Mouse (Mus musculus) C2C12 (cell line): Measurements from ENCODE around the gene 6330409D20Rik. TPM values are rescaled to one million over a fixed set of nuclear protein-coding genes. Genes with fewer than 3 reads are reported as not detected.

ENCODE experiments used
- H3K27me3 ChIP-seq: one replicate; pipeline ENCODE4 v1.6.1; 2011; ENCODE audit not compliant: control insufficient read depth, insufficient read depth, insufficient read length
- H3K36me3 ChIP-seq: one replicate; pipeline ENCODE4 v1.6.1; 2011; ENCODE audit not compliant: control insufficient read depth, insufficient read depth
- H3K4me3 ChIP-seq: one replicate; pipeline ENCODE4 v1.5.1; 2011; ENCODE audit warnings: mild to moderate bottlenecking, control low read depth; ENCODE audit not compliant: poor library complexity, insufficient read depth, severe bottlenecking
- H3K79me2 ChIP-seq: one replicate; pipeline ENCODE4 v1.6.1; 2011; ENCODE audit not compliant: control insufficient read depth, insufficient read depth
- H3K79me3 ChIP-seq: one replicate; pipeline ENCODE4 v1.6.1; 2011; ENCODE audit warnings: low read depth, control low read depth
- H3ac ChIP-seq: one replicate; pipeline ENCODE3; 2011; ENCODE audit warnings: low read depth; ENCODE audit not compliant: control insufficient read depth, insufficient read length
- CEBPB ChIP-seq: IDR thresholded peaks from one replicate; pipeline ENCODE4 v1.6.1; 2011; ENCODE audit warnings: low read depth, mild to moderate bottlenecking, control low read depth, moderate library complexity
- CTCF ChIP-seq: IDR thresholded peaks from one replicate; pipeline ENCODE4 v1.5.1; 2011; ENCODE audit not compliant: control insufficient read depth, insufficient read depth, insufficient read length
- FOSL1 ChIP-seq: IDR thresholded peaks from one replicate; pipeline ENCODE4 v1.8.0; 2011; ENCODE audit warnings: mild to moderate bottlenecking, low read length; ENCODE audit not compliant: poor library complexity, insufficient read depth, severe bottlenecking
- MAX ChIP-seq: IDR thresholded peaks from one replicate; pipeline ENCODE4 v1.6.1; 2011; ENCODE audit warnings: mild to moderate bottlenecking, control low read depth
- MYOD1 ChIP-seq: IDR thresholded peaks from one replicate; pipeline ENCODE4 v1.6.1; 2011; ENCODE audit warnings: low read depth; ENCODE audit not compliant: control insufficient read depth, insufficient read length
- MYOG ChIP-seq: IDR thresholded peaks from one replicate; pipeline ENCODE4 v1.6.1; 2011; ENCODE audit not compliant: control insufficient read depth, insufficient read length; ENCODE audit errors: extremely low read depth
- USF1 ChIP-seq: IDR thresholded peaks from one replicate; pipeline ENCODE4 v1.6.1; 2011; ENCODE audit warnings: low read depth, mild to moderate bottlenecking, control low read depth, moderate library complexity
- microRNA-seq: library from miRNA; unstranded; fragments of <30 nt; microRNA quantifications from one replicate; pipeline ENCODE4, GENCODE M21; 2019; ENCODE audit warnings: borderline microRNAs expressed
- polyA plus RNA-seq: library from polyadenylated mRNA; unstranded; fragments of >200 nt; fragmentation: generic; extraction: Trizol; gene quantifications from one replicate; pipeline ENCODE4 v1.2.1, GENCODE M21; 2012; ENCODE audit warnings: missing spikeins

6330409D20Rik gene
- polyA plus RNA-seq, 1 experiment = not detected

DNA sequence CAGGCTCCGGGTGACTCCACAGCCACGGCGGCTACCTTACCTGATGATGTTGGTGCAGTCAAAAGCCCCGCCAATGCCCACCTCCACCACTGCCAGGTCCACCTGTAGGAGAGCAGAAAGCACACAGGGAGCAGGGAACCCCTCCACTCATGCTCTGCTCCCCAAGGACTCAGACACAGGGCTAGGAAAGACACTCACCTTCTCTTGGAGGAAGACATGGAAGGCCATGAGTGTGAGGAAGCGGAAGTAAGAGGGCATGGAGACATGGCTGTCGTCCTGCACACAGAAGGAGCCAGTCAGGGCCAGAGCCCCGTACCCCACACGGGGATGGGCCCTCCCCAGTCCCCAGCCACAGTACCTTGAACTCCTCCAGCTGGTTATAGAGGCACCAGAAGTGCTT lies 53.3 kb downstream of the 6330409D20Rik start:
- H3K79me3 ChIP-seq = peaks cover 2% of the 10 kb centered on the region
- TF ChIP-seq CEBPB (no peak), MAX (no peak), MYOD1 (no peak), CTCF (no peak), FOSL1 (no peak), MYOG (no peak), USF1 (no peak)
- H3K4me3 ChIP-seq = no peak overlapping the region
- peaks cover 8% of the 10 kb centered on the region for H3K79me2 ChIP-seq
- peaks cover 69% of the 10 kb centered on the region for H3K36me3 ChIP-seq
- no peaks in the 10 kb centered on the region for H3K27me3 ChIP-seq
- no peak overlapping the region for H3ac ChIP-seq

DNA sequence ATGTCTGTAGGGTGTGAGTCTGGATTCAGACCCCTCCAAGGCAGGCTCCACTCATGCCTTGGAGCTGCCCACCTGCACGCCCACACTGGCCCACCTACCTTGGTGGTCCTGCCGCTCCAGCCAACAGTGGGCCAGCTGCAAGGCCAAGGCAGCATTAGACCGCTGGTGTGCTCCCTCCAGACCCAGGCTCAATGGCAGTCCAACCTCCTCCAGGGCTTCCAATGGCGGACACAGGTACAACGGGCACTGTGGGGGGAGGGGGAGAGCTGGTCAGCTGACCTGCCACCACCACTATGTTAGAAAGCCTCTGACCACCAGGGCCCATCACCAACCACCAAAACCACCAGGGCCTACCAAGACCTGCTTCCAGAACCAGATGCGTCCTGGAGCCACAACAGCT lies 54.2 kb downstream of the 6330409D20Rik start:
- TF ChIP-seq CTCF = no peak
- TF ChIP-seq MAX = no peak
- H3K4me3 ChIP-seq = no peak overlapping the region
- no peaks in the 10 kb centered on the region for H3K27me3 ChIP-seq
- H3K36me3 ChIP-seq = peaks cover 75% of the 10 kb centered on the region
- no peaks in the 10 kb centered on the region for H3K79me3 ChIP-seq
- no peaks in the 10 kb centered on the region for H3K79me2 ChIP-seq
- H3ac ChIP-seq = no peak overlapping the region

DNA sequence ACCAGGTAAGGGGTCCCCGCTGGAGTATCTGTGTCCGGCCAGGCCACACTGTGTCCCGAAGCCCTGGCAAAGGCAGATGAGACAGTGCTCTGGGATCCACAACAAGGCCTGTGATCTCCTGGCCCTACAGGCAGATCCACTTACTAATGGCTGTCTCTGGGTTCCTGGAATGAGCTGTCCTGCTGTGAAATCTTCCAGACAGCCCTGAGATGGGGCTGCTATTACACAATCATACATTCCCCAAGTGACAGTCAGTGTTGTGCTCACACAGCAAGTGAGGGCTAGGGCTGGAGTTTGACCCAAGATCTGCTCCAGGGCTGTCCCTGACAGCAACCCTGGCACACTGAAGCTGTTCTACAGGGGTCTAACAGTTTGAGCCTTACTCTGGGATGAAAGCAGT lies 55.0 kb downstream of the 6330409D20Rik start:
- Histone ChIP-seq H3ac (no peak overlapping the region), H3K79me3 (no peaks in the 10 kb centered on the region), H3K36me3 (peaks cover 75% of the 10 kb centered on the region), H3K4me3 (no peak overlapping the region), H3K27me3 (no peaks in the 10 kb centered on the region), H3K79me2 (no peaks in the 10 kb centered on the region)
- no peak for TF ChIP-seq USF1
- peak; percentile 57 for TF ChIP-seq CEBPB

DNA sequence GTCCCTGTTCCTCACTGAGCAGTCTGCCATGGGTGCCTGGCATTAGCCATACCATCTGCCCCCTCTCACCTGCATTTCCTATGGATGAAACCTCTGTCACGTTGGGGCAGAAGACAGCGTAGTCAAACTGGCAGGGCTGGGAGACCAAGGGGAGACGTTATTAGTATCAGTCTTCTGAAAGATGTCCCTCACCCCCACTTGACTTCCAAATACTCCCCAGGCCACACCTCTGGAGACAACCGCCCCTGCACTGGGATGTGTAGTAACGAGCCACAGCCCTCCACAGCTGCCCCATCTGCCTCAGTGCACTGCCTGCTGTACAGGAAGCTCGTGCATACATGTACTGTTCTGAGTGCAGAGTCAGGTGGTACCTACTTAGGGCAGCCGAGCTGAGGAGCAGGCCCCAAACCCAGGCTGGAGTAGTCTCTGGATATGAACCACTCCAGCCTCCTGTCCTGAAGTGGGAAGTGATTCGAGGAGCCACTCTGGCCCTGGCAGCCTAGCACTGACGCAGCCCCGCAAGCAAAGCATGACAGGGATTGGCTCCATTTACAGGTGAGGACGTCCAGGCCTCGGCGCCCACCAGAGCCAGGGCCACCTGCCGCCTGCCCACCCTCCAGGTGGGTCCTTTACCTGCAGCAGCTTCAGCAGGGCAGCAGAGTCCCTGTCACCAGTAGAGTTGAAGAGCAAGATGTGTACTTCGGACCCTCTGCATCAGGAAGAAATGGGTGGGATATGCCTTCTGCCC lies 56.0 kb downstream of the 6330409D20Rik start:
- no peaks in the 10 kb centered on the region for H3K79me3 ChIP-seq
- H3ac ChIP-seq = no peak overlapping the region
- no peak overlapping the region for H3K4me3 ChIP-seq
- TF ChIP-seq CTCF (no peak), FOSL1 (no peak)
- H3K36me3 ChIP-seq = peaks cover 71% of the 10 kb centered on the region
- no peaks in the 10 kb centered on the region for H3K79me2 ChIP-seq
- H3K27me3 ChIP-seq = no peaks in the 10 kb centered on the region

DNA sequence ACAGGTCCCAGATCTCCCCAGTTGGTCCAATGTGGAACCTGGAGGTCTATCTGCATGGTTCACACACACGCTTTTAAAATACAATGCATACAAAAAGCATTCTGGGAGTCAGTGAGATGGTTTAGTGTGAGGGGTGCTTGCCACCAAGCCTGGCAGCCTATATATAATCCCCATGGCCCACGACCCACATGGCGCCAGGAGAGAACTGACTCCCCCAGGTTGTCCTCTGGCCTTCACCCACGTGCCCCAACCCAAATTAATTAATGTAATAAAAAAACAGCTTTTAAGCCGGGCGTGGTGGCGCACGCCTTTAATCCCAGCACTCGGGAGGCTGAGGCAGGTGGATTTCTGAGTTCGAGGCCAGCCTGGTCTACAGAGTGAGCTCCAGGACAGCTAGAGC lies 57.1 kb downstream of the 6330409D20Rik start:
- peaks cover 67% of the 10 kb centered on the region for H3K36me3 ChIP-seq
- no peak overlapping the region for H3K4me3 ChIP-seq
- H3K79me2 ChIP-seq = no peaks in the 10 kb centered on the region
- no peaks in the 10 kb centered on the region for H3K27me3 ChIP-seq
- TF ChIP-seq MYOG (no peak), MYOD1 (no peak), MAX (no peak), CEBPB (no peak), USF1 (no peak), CTCF (no peak), FOSL1 (no peak)
- H3K79me3 ChIP-seq = no peaks in the 10 kb centered on the region
- H3ac ChIP-seq = no peak overlapping the region

DNA sequence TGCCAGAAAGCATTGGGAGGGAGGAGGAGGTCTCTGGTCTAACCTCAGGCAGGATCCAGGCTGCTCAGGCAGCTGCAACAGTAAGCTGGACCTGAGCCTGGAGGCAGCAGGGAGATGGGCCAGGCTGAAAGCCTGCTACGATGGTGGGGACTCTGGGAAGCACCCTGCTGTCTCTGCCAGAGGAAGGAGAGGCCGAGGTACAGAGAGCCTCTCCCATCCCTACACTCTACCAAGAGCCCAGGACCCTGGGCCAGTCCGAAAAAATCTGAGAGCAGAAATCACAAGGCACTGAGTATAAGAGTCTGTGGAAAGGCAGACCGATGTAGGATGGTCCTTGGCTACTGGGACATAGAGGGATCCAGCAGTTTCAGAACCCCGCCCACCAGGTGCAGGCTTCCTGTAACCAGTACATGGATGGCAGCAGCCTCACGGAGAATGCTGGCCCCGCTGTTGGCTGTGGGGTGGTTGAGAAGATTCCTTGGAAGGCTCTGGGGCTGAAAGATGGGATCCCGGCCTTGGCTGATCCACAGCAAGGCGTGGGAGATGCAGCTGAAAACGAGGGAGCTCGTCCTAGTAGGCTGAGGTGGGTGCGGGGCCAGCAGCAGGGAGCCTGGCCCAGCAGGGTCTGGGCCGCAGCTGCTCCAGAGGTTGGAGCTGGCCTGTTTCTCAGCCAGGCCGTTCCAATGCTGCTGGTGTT lies 57.9 kb downstream of the 6330409D20Rik start:
- no peaks in the 10 kb centered on the region for H3K79me2 ChIP-seq
- no peak overlapping the region for H3K4me3 ChIP-seq
- TF ChIP-seq FOSL1 (no peak), CTCF (no peak), MYOD1 (no peak), CEBPB (no peak), USF1 (no peak), MAX (no peak), MYOG (no peak)
- H3K79me3 ChIP-seq = no peaks in the 10 kb centered on the region
- peaks cover 59% of the 10 kb centered on the region for H3K36me3 ChIP-seq
- H3K27me3 ChIP-seq = no peaks in the 10 kb centered on the region
- no peak overlapping the region for H3ac ChIP-seq

Small RNAs within 50 kb of the gene (microRNA-seq; reads per million reads assigned to microRNA genes)
- gene Mir2861 = not detected
- not detected for gene Mir3960
- gene Mir8093 = 0.28 reads per million

Other genes with a start within 250 kb of the 6330409D20Rik start
- gene Fam102a, start 205.7 kb downstream of the 6330409D20Rik start, polyA plus RNA-seq = 2.4 TPM
- gene Dpm2, start 170.2 kb downstream of the 6330409D20Rik start, polyA plus RNA-seq = 73.7 TPM
- 0.05 TPM for gene Pip5kl1, start 166.2 kb downstream of the 6330409D20Rik start, polyA plus RNA-seq
- gene 9430097D07Rik, start 165.3 kb downstream of the 6330409D20Rik start, polyA plus RNA-seq = 0.04 TPM
- 82.3 TPM for gene St6galnac4, start 153.9 kb downstream of the 6330409D20Rik start, polyA plus RNA-seq
- gene St6galnac6, start 141.3 kb downstream of the 6330409D20Rik start, polyA plus RNA-seq = 59.1 TPM
- 184 TPM for gene Ak1, start 119.3 kb downstream of the 6330409D20Rik start, polyA plus RNA-seq
- gene Eng, start 94.4 kb downstream of the 6330409D20Rik start, polyA plus RNA-seq = 1.1 TPM
- 26.7 TPM for gene Fpgs, start 36.9 kb downstream of the 6330409D20Rik start, polyA plus RNA-seq
- 112 TPM for gene Cdk9, start 27.9 kb downstream of the 6330409D20Rik start, polyA plus RNA-seq
- 0.50 TPM for gene Sh2d3c, start 20.0 kb downstream of the 6330409D20Rik start, polyA plus RNA-seq
- 35.7 TPM for gene Tor2a, start 16.2 kb upstream of the 6330409D20Rik start, polyA plus RNA-seq
- gene Ttc16, start 34.6 kb upstream of the 6330409D20Rik start, polyA plus RNA-seq = 0.14 TPM
- 83.9 TPM for gene Ptrh1, start 34.8 kb upstream of the 6330409D20Rik start, polyA plus RNA-seq
- gene Cfap157, start 43.4 kb upstream of the 6330409D20Rik start, polyA plus RNA-seq = 0.81 TPM
- 28.7 TPM for gene Stxbp1, start 106.2 kb upstream of the 6330409D20Rik start, polyA plus RNA-seq
- gene Fam129b, start 135.1 kb upstream of the 6330409D20Rik start, polyA plus RNA-seq = 294 TPM
- 3,677 TPM for gene Rpl12, start 220.5 kb upstream of the 6330409D20Rik start, polyA plus RNA-seq
- gene Lrsam1, start 220.6 kb upstream of the 6330409D20Rik start, polyA plus RNA-seq = 10.3 TPM
- 4.3 TPM for gene Slc2a8, start 241.1 kb upstream of the 6330409D20Rik start, polyA plus RNA-seq